Mouse (Mus musculus) neural tube, embryonic 15.5 days (tissue): ENCODE results near the gene Ubap2. TPM values are rescaled to one million over a fixed set of nuclear protein-coding genes. Genes with fewer than 3 reads are reported as not detected.

Source experiments
- ATAC-seq: fragments of 200-750 bp; cut with Nextera tagmentation; 2 replicates; pipeline ENCODE4 v1.8.0; 2017; ENCODE audit warnings: mild to moderate bottlenecking, moderate TSS enrichment, moderate library complexity; ENCODE audit not compliant: low FRiP score
- H3K27ac ChIP-seq: fragments of 300-500 bp; sonication (generic); replicated peaks from 2 replicates; pipeline ENCODE4 v1.5.1; 2015; ENCODE audit warnings: mild to moderate bottlenecking, inconsistent platforms
- H3K27me3 ChIP-seq: fragments of 300-500 bp; sonication (generic); replicated peaks from 2 replicates; pipeline ENCODE4 v1.6.1; 2015; ENCODE audit warnings: inconsistent platforms
- H3K36me3 ChIP-seq: fragments of 300-500 bp; sonication (generic); 2 replicates; pipeline ENCODE4 v1.6.1; 2015; ENCODE audit warnings: inconsistent platforms
- H3K4me1 ChIP-seq: fragments of 300-500 bp; sonication (generic); 2 replicates; pipeline ENCODE4 v1.6.1; 2015; ENCODE audit warnings: inconsistent platforms
- H3K4me2 ChIP-seq: fragments of 300-500 bp; sonication (generic); 2 replicates; pipeline ENCODE4 v1.6.1; 2015; ENCODE audit warnings: inconsistent platforms, mild to moderate bottlenecking, moderate library complexity
- H3K4me3 ChIP-seq: fragments of 300-500 bp; sonication (generic); replicated peaks from 2 replicates; pipeline ENCODE4 v1.5.1; 2015; ENCODE audit warnings: mild to moderate bottlenecking, inconsistent platforms
- H3K9ac ChIP-seq: fragments of 300-500 bp; sonication (generic); replicated peaks from 2 replicates; pipeline ENCODE4 v1.6.1; 2015; ENCODE audit warnings: mild to moderate bottlenecking, inconsistent platforms
- H3K9me3 ChIP-seq: fragments of 300-500 bp; sonication (generic); replicated peaks from 2 replicates; pipeline ENCODE4 v1.6.1; 2016; ENCODE audit warnings: inconsistent platforms
- WGBS: fragments of 180-500 bp; shearing (Covaris S2); methylation state at CpG from one replicate; pipeline ENCODE4 v1.1.7; 2015; ENCODE audit warnings: mixed read lengths; 5-methylcytosine and 5-hydroxymethylcytosine counted together
- polyA plus RNA-seq: library from polyadenylated mRNA; unstranded; fragments of >200 nt; fragmentation: Nextera tagmentation; extraction: Ambion mirVana; gene quantifications from 2 replicates; pipeline ENCODE4 v1.2.1, GENCODE M21; 2015

Ubap2 gene
- polyA plus RNA-seq, 1 experiment from 2014 or later = 46.3 TPM

DNA sequence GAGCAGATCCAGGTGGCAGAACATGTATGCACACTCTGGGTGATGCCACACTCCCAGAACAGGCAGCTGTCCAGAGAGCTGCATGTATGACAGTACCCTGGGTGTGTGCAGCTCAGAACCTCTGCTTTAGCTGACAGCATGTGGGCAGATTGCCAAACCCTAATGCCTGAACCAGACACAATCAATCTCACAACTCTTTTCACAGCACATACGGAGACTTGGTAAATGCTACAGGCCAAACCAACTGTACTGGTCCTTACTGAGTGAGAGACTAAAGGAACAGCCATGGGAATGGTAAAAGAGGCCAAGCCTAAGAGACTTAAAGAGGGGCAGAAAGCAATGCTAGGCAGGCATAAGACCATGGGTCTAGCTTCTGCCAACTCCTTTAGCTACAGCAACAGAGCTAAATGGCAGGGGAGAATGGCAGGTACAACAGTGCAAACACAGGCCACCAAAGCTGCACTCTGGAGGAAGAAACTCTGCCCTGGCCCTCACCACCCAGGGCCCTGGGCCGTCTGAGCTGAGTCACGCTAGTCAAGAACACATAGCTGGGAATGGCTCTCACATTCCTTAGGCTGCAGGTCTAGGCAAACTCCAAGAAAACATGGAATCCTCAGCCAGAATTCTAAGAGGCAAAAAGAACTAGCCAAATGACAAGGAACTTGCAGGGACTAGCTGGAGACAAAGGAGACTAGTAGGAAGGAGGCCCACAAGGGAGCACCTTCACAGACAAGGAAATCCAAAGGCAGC, 77.9 kb downstream of the Ubap2 start:
- 0 out of 2 replicates have a peak, but pooled peaks cover 3% of the 10 kb centered on the region for H3K4me1 ChIP-seq
- H3K27me3 ChIP-seq = no peaks in the 10 kb centered on the region
- no peak for ATAC-seq
- no peak overlapping the region for H3K4me3 ChIP-seq
- WGBS = 63% methylated on average over 3 of the region's 3 CpGs
- H3K4me2 ChIP-seq = no peak overlapping the region
- 0 out of 2 replicates have a peak overlapping the region, but pooled peaks have one; percentile 13 for H3K27ac ChIP-seq
- H3K9ac ChIP-seq = no peak overlapping the region
- no peaks in the 10 kb centered on the region for H3K9me3 ChIP-seq
- H3K36me3 ChIP-seq = peaks cover 93% of the 10 kb centered on the region

DNA sequence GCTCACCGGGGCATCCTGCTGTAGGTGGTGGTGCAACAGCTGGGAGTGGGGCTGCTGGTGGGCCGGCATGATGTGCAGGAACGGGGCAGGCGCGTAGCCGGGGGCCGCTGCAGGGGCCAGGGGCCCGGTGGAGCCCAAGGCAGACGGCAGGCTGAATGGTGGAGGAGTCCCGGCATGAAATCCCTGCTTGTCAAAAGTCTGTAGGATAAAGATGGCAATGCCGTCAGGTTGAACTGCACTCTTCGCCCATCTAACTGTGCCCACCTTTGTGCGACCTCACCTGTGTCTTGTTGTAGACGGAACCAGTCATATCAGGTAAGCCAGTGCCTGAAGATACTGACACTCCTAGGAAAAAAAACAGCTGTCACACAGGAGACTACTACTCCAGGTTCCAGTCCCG, 79.6 kb downstream of the Ubap2 start:
- Histone ChIP-seq H3K4me3 (no peak overlapping the region), H3K27ac (no peak overlapping the region), H3K9me3 (no peaks in the 10 kb centered on the region), H3K9ac (no peak overlapping the region), H3K4me1 (0 out of 2 replicates have a peak, but pooled peaks cover 3% of the 10 kb centered on the region), H3K36me3 (peaks cover 92% of the 10 kb centered on the region), H3K27me3 (no peaks in the 10 kb centered on the region), H3K4me2 (no peak overlapping the region)
- 93% methylated on average over 15 of the region's 15 CpGs for WGBS
- ATAC-seq = no peak

DNA sequence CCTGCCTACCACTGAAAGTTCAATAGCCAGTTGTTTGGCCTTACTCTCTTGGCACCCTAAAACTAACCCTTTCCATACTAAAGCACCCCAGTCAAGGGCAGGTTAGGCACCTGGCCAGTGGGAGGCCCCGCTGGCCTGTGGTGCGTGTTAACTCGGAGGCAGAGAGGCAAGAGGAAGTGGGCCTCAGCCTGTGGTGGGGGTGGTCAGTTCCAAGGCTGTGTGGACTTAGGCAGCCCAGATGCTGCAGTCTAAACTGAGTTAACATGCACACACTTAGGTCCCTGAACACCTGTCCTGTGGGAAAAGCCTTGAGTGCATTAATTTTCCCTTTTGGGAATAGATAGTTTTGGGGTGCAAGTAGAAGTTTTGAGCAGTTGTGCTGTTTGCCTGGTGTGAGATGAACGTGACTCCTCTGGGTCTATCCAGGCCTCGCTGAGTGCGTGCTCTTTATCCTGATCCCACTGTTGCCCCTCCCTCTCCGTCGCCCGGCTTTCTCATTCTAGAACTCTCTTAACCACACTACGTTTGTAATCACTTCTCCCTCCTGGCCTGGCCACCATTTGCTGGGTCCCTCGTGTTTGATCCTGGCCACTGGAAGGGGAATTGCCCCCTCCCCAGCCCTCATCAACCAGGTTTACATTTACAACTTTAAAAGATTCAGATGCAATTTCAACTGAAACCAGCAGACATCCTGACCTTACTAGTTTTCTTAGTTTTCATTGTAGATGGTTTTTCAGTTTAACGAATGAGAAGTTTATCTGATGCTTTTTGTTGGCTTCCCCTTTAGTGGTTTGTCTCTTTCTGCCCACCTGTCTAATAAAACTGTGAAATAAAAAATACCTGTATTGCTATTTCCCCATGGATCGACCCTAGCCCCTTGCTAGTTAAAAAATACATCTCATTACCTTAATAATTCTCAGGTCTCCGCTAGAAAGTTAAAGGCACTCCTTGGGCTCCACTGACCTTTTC, 82.1 kb downstream of the Ubap2 start:
- H3K9ac ChIP-seq = no peak overlapping the region

DNA sequence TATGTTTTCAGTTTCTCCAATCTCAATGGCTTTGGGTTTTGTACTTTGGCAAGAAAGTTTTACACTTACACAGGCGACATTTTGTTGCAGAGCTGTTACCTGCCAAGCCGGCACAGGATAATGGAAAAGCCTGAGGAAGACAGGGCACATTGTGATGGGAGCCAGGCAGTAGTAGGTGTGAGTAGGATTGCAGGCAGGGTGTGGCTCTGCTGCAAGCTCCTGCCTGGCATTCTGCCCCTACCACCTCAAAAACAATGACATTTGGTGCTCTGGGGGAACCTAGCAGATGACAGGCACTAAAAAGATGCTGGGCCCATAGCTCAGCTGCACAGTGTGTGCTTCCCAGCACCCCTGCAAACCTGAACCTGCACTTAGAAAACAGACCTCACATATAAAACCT, 85.1 kb downstream of the Ubap2 start:
- Histone ChIP-seq H3K9me3 (no peaks in the 10 kb centered on the region), H3K27me3 (no peaks in the 10 kb centered on the region), H3K4me2 (no peak overlapping the region), H3K4me1 (no peaks in the 10 kb centered on the region), H3K27ac (no peak overlapping the region), H3K9ac (no peak overlapping the region), H3K36me3 (peaks cover 66% of the 10 kb centered on the region), H3K4me3 (no peak overlapping the region)
- WGBS = 90% methylated on average over 2 of the region's 2 CpGs
- no peak for ATAC-seq

More for the DNA sequence above, 82.1 kb downstream of the Ubap2 start:
- 78% methylated on average over 14 of the region's 14 CpGs for WGBS
- Histone ChIP-seq H3K4me2 (no peak overlapping the region), H3K27me3 (no peaks in the 10 kb centered on the region), H3K4me1 (0 out of 2 replicates have a peak, but pooled peaks cover 3% of the 10 kb centered on the region), H3K36me3 (peaks cover 86% of the 10 kb centered on the region), H3K27ac (no peak overlapping the region), H3K4me3 (no peak overlapping the region), H3K9me3 (no peaks in the 10 kb centered on the region)
- no peak for ATAC-seq

DNA sequence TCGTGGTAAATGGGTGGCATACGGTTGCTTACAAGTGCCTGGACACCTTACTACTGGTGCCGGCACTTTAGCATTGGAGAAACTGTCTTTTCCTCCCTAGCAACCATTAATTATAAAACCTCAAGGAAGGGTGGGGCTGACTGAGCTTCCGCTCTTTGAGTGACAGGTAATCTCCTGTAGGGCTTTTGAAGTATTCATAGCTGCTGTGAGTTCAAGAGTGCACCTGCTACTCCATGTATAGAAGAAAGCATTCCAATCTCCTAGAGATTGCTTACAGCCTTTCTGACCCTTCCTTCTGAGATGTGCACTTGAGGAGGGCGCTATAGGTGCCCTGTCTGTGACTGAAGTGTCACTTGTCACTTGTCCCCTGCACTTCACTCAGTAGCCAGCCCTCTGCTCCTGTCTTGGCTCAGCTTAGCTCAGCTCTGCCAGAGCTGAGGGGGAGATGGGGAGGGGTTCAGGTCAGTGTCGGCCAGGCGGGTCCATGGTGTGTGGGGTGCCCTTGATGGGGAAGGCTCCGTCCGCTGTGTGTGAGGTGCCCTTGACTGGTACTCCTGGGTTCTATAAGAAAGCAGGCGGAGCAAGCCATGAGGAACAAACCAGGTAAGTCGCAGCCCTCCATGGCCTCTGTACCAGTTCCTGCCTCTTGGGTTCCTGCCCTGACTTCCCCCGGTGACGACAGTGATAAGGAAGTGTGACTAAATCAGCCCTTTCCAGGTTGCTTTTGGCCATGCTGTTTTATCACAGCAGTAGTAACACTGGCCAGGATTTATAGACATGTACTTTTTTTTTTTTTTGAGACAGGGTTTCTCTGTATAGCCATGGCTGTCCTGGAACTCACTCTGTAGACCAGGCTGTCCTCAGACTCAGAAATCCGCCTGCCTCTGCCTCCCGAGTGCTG, 94.9 kb downstream of the Ubap2 start:
- H3K36me3 ChIP-seq = peaks cover 47% of the 10 kb centered on the region
- H3K4me3 ChIP-seq = no peak overlapping the region
- WGBS = 90% methylated on average over 15 of the region's 15 CpGs
- no peak overlapping the region for H3K4me2 ChIP-seq
- no peaks in the 10 kb centered on the region for H3K9me3 ChIP-seq
- no peak overlapping the region for H3K9ac ChIP-seq
- H3K4me1 ChIP-seq = no peaks in the 10 kb centered on the region
- no peaks in the 10 kb centered on the region for H3K27me3 ChIP-seq
- no peak for ATAC-seq
- no peak overlapping the region for H3K27ac ChIP-seq

DNA sequence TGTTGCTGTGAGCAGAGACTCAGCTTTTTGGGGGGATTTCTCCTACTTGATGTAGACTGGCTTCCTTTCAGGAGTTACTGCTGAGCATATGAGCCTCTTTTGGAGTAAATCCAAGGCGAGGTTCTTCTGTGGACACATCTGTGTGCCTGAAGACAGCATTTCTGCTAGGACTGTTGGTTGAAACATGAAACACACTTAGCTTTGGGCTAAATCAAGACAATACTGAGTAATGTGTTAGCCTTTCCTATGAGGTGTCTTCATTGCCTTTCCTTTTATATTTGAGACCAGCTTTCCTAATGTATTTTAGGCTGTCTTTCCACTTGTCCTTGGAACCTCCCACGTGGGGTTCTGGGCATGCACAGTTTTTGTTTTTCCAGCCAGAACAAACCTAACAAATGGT, 100.3 kb downstream of the Ubap2 start:
- no peak for ATAC-seq
- 88% methylated on average over 2 of the region's 2 CpGs for WGBS
- Histone ChIP-seq H3K27ac (no peak overlapping the region), H3K36me3 (peaks cover 25% of the 10 kb centered on the region), H3K4me1 (no peaks in the 10 kb centered on the region), H3K4me3 (no peak overlapping the region), H3K9ac (no peak overlapping the region), H3K4me2 (no peak overlapping the region), H3K27me3 (no peaks in the 10 kb centered on the region), H3K9me3 (no peaks in the 10 kb centered on the region)

DNA sequence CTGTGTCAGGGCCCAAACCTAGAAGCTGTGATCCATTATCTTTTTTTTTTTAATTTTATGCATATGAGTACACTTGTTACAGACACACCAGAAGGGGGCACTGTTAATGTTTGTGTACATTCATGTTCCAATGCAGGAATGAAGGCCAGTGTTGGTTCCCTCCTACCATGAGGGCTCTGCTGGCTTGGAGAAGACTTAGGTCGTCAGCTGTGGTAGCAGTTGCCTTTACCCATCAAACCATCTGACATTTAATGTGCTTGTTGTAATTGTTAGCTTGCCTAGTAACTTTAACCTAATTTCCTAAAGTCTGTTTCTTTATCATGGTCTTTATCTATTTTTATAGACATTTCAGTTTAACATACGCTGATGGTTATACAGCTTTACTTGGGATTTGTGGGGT, 104.0 kb downstream of the Ubap2 start:
- no peaks in the 10 kb centered on the region for H3K27me3 ChIP-seq
- no peak overlapping the region for H3K9ac ChIP-seq
- H3K4me1 ChIP-seq = 0 out of 2 replicates have a peak, but pooled peaks cover 3% of the 10 kb centered on the region
- H3K36me3 ChIP-seq = peaks cover 15% of the 10 kb centered on the region; the same call in 1 of the 2 replicates
- no peak for ATAC-seq
- no peak overlapping the region for H3K4me3 ChIP-seq
- no peaks in the 10 kb centered on the region for H3K9me3 ChIP-seq
- WGBS = 94% methylated on average over 2 of the region's 2 CpGs
- H3K27ac ChIP-seq = no peak overlapping the region
- no peak overlapping the region for H3K4me2 ChIP-seq

DNA sequence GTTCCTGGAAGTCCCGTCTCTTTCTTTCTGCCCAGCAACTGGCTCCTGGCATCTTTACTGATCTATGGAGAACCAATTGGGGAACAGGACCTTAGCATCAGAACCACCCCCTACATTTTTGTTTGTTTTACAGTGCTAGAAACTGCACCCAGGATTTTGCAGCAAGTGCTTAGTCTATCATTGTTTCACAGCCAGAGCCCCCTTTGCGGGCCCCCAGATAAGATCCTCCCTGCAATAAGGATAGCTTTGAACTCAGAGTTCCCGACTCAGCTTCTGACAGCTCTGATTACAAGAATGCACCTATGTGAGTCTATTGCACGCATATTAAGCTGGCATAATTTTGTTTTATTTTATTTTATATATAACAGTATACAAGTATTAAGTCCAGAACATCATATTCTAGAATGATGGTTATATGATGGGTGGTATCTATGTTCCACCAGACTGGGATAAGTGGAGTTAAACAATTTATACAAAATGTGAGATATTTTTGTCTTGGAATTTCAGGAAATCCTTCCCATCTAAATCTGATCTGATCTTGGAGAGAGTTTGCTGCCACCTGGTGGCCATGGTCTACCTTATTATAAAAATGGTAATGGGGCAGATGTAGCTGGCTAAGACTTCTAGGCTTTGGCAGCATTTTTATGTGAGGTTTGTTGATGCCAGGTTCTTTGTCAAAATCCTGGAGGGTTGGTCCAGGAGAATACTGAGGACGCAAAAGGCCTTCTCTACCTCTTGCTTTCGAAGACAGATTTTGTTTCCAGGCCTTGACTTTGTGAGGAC, 109.1 kb downstream of the Ubap2 start:
- Histone ChIP-seq H3K27ac (peak overlapping the region; percentile 56; the same call in 1 of the 2 replicates), H3K27me3 (no peaks in the 10 kb centered on the region), H3K4me1 (peaks cover 14% of the 10 kb centered on the region), H3K4me3 (no peak overlapping the region), H3K9me3 (no peaks in the 10 kb centered on the region), H3K9ac (no peak overlapping the region), H3K4me2 (no peak overlapping the region), H3K36me3 (peaks cover 8% of the 10 kb centered on the region; the same call in 1 of the 2 replicates)
- WGBS = 66% methylated on average over 6 of the region's 6 CpGs
- peak; percentile 17; the same call in 1 of the 2 replicates for ATAC-seq

DNA sequence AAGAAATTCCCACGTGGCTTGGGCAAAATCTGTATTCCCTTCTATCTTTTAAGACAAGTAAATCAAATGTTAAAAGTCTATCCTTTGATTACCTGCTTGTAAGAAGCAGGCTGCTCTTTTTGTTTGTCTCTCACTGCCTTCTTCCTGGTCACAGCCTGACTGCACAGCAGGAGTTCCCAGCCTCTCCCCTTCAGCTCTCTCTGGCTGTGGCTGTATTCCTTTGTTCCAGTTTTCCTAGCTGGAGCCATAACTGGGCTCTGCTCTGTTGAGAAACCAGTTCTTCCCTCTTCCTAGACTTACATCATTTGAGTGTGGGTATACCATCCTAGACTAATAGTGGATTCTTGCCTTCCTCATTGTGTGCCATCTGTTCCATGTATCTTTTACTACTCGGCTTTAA, 110.0 kb downstream of the Ubap2 start:
- Histone ChIP-seq H3K4me2 (no peak overlapping the region), H3K9ac (no peak overlapping the region), H3K27ac (0 out of 2 replicates have a peak overlapping the region, but pooled peaks have one; percentile 34), H3K4me3 (no peak overlapping the region), H3K4me1 (peaks cover 14% of the 10 kb centered on the region), H3K36me3 (peaks cover 8% of the 10 kb centered on the region; the same call in 1 of the 2 replicates), H3K9me3 (no peaks in the 10 kb centered on the region), H3K27me3 (no peaks in the 10 kb centered on the region)
- ATAC-seq = no peak
- WGBS = 15% methylated on average over 2 of the region's 2 CpGs

DNA sequence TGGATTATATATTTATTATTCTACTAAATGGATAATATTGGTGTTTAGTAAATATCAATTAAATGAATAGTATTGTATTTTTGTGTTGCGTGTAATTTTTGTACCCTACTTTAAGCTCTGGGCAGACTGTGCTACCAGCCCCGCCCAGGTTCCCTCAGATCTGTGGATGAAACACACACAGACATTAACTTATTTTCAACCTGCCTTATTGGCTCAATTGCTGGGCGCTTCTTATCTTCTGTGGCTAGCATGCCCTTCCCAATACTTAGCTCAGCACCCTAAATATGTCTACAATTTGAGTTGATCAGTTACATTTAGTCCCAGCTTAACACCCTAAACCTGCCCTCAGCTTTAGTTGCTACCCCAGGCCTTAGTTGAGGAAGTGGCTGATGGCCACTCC, 113.7 kb downstream of the Ubap2 start:
- Histone ChIP-seq H3K9ac (no peak overlapping the region), H3K4me3 (no peak overlapping the region), H3K36me3 (no peaks in the 10 kb centered on the region), H3K27me3 (no peaks in the 10 kb centered on the region), H3K4me2 (no peak overlapping the region), H3K9me3 (no peaks in the 10 kb centered on the region), H3K27ac (no peak overlapping the region), H3K4me1 (peaks cover 17% of the 10 kb centered on the region)
- ATAC-seq = no peak
- WGBS = over 99% methylated on average over 3 of the region's 3 CpGs
